ENCODE assay signal across 9 mouse cellular contexts in genomic region chr15:85166433-85166933, GRCm38 (mm10). TPM values are rescaled to one million over a fixed set of nuclear protein-coding genes. Genes with fewer than 3 reads are reported as not detected.
DNase-seq lines count a peak whose midpoint lies in the region; ATAC-seq lines count a peak whose summit lies in the region.
"Had no signal": no experiment of that assay in that cellular context is flagged by ENCODE, and none has a peak within 500 bp of the region (broad histone marks: within the 10 kb centered on the region; RNA-seq: fewer than 3 reads in every experiment).

No protein-coding gene starts in this region.

- 7% methylated on average over 11 of the region's 11 CpGs for WGBS in forebrain, embryonic 12.5 days
- 32% methylated on average over 11 of the region's 11 CpGs for WGBS in midbrain, embryonic 10.5 days

- no peak for ATAC-seq in forebrain, embryonic 12.5 days (ENCODE audit: low FRiP score)

- H3K9me3 ChIP-seq in forebrain, embryonic 12.5 days = no peaks in the 10 kb centered on the region
- no peaks in the 10 kb centered on the region for H3K9me3 ChIP-seq in midbrain, embryonic 10.5 days (replicated peaks)
- H3K9me3 ChIP-seq: liver, embryonic 15.5 days had no signal

- H3K27ac ChIP-seq in forebrain, embryonic 12.5 days = peak overlapping the region; percentile 53; the same call in 1 of the 2 replicates
- peak overlapping the region; percentile 71 for H3K27ac ChIP-seq in midbrain, embryonic 10.5 days (replicated peaks)
- H3K27ac ChIP-seq: liver, embryonic 15.5 days had no signal

- no peak overlapping the region for H3K9ac ChIP-seq in forebrain, embryonic 12.5 days
- H3K9ac ChIP-seq: liver, embryonic 15.5 days had no signal

- peak overlapping the region; percentile 17; the same call in 1 of the 2 replicates for H3K4me2 ChIP-seq in forebrain, embryonic 12.5 days
- H3K4me2 ChIP-seq: liver, embryonic 15.5 days had no signal

- no peak overlapping the region for H3K4me3 ChIP-seq in forebrain, embryonic 12.5 days (replicated peaks)
- 0 out of 2 replicates have a peak overlapping the region, but pooled peaks have one; percentile 4 for H3K4me3 ChIP-seq in midbrain, embryonic 10.5 days
- H3K4me3 ChIP-seq: liver, embryonic 15.5 days had no signal

- H3K4me1 ChIP-seq in forebrain, embryonic 12.5 days = peaks cover 22% of the 10 kb centered on the region
- peaks cover 28% of the 10 kb centered on the region for H3K4me1 ChIP-seq in midbrain, embryonic 10.5 days
- H3K4me1 ChIP-seq: liver, embryonic 15.5 days had no signal

- no peaks in the 10 kb centered on the region for H3K27me3 ChIP-seq in forebrain, embryonic 12.5 days
- H3K27me3 ChIP-seq in midbrain, embryonic 10.5 days (ENCODE audit: low read depth, poor library complexity, severe bottlenecking) = peaks cover 15% of the 10 kb centered on the region
- H3K27me3 ChIP-seq: liver, embryonic 15.5 days had no signal

- H3K36me3 ChIP-seq in forebrain, embryonic 12.5 days (replicated peaks) = no peaks in the 10 kb centered on the region
- no peaks in the 10 kb centered on the region for H3K36me3 ChIP-seq in midbrain, embryonic 10.5 days
- H3K36me3 ChIP-seq: liver, embryonic 15.5 days had no signal

- DNase-seq in right cerebral cortex, postnatal 4 days = peak; percentile 30
- no peak for DNase-seq in right cerebral cortex, postnatal 36 days (ENCODE audit: low spot score in 2 of 2)
- DNase-seq in midbrain, embryonic 10.5 days (ENCODE audit: low spot score) = peak; percentile 59
- no peak for DNase-seq in thymus, postnatal 4 days
- DNase-seq in urinary bladder, postnatal 36 days (ENCODE audit: low spot score in 2 of 2) = no peak
- DNase-seq in left cerebral cortex, adult 9 months (ENCODE audit: low spot score in 2 of 2) = no peak
- DNase-seq: heart, postnatal 36 days had no signal

RNA-seq across cellular contexts. Expression of gene Ribc2, which starts 34.6 kb away (rescaled TPM):
- polyA plus RNA-seq in forebrain, embryonic 12.5 days (2016; fragmentation: Nextera tagmentation; extraction: Ambion mirVana) = 0.46 and 0.96 TPM in 2 replicates
- 0.41 and 0.57 TPM in 2 replicates for polyA plus RNA-seq in midbrain, embryonic 10.5 days (2016; fragmentation: Nextera tagmentation; extraction: Ambion mirVana)
- polyA plus RNA-seq: liver, embryonic 15.5 days had no signal

RNA-seq across cellular contexts. Expression of gene Smc1b, which starts 34.7 kb away (rescaled TPM):
- polyA plus RNA-seq in forebrain, embryonic 12.5 days (2016; fragmentation: Nextera tagmentation; extraction: Ambion mirVana) = 0.17 and 0.24 TPM in 2 replicates
- 0.11 and 0.12 TPM in 2 replicates for polyA plus RNA-seq in midbrain, embryonic 10.5 days (2016; fragmentation: Nextera tagmentation; extraction: Ambion mirVana)

RNA-seq across cellular contexts. Expression of gene Fbln1, which starts 39.3 kb away (rescaled TPM):
- 101 and 112 TPM in 2 replicates for polyA plus RNA-seq in forebrain, embryonic 12.5 days (2016; fragmentation: Nextera tagmentation; extraction: Ambion mirVana)
- polyA plus RNA-seq in midbrain, embryonic 10.5 days (2016; fragmentation: Nextera tagmentation; extraction: Ambion mirVana) = 162 and 179 TPM in 2 replicates

Comparison
In these comparisons a context has a peak if more than half of its experiments do, and no peak if none do; other contexts are left out.
1. DNase-seq: peak in right cerebral cortex, postnatal 4 days (single experiment) and midbrain, embryonic 10.5 days (single experiment); none in right cerebral cortex, postnatal 36 days (0 of 2), thymus, postnatal 4 days (single experiment), urinary bladder, postnatal 36 days (0 of 2) and left cerebral cortex, adult 9 months (0 of 2).